Mouse (Mus musculus) adrenal gland, adult 18-20 months (tissue): ENCODE results near the gene Kcnh4. TPM values are rescaled to one million over a fixed set of nuclear protein-coding genes. Genes with fewer than 3 reads are reported as not detected.

ENCODE experiments used
- DNase-seq, 2 experiments: peaks; one replicate each; pipeline ENCODE4 v3.0.0; 2021 to 2022; ENCODE audit warnings: low spot score in 2 of 2
- long read RNA-seq, 2 experiments: library from polyadenylated mRNA; stranded (forward); transcript quantifications; one replicate each; pipeline ENCODE4 v2.0.0; 2021
- total RNA-seq, 2 experiments: library from RNA; stranded (reverse); gene quantifications; 1 replicate in 1 of 2; 2 replicates in 1 of 2; pipeline ENCODE4 v1.2.3; 2021

Gene Kcnh4
- total RNA-seq: under 1 TPM; 0.10 to 0.16 TPM
- long read RNA-seq, experiment 1, partial matches to known transcripts: 1 of 1 reads
- long read RNA-seq, experiment 1, other reads (novel, unspliced or antisense): 0 of 1 reads
- long read RNA-seq, experiment 2: 0 reads

- no peak for DNase-seq
Observed at GRCm38 (mm10) chr11:100759611-100760233, at the start of gene Kcnh4. Kcnh4 (minus strand) TSS chr11:100759942.

- no peak for DNase-seq
Observed at GRCm38 (mm10) chr11:100806380-100807305, 46.9 kb upstream of the Kcnh4 start.

- DNase-seq: no peak
Observed at GRCm38 (mm10) chr11:100805535-100805934, 45.8 kb upstream of the Kcnh4 start.

GRCm38 (mm10) chr11:100804409-100804808 lies 44.7 kb upstream of the Kcnh4 start:
- DNase-seq: no peak

- DNase-seq: no peak
Observed at GRCm38 (mm10) chr11:100799426-100799825, 39.7 kb upstream of the Kcnh4 start.

GRCm38 (mm10) chr11:100796585-100796984 lies 36.8 kb upstream of the Kcnh4 start:
- no peak for DNase-seq

GRCm38 (mm10) chr11:100795386-100795785 lies 35.6 kb upstream of the Kcnh4 start:
- no peak for DNase-seq

GRCm38 (mm10) chr11:100791457-100792049 lies 31.8 kb upstream of the Kcnh4 start:
- DNase-seq: peak in 1 of 2 experiments; percentile 44

- DNase-seq: peak in 1 of 2 experiments; percentile 39
Observed at GRCm38 (mm10) chr11:100790644-100791043, 30.9 kb upstream of the Kcnh4 start.

- no peak for DNase-seq
Observed at GRCm38 (mm10) chr11:100789702-100790101, 30.0 kb upstream of the Kcnh4 start.

- DNase-seq: no peak
Observed at GRCm38 (mm10) chr11:100785774-100786173, 26.0 kb upstream of the Kcnh4 start.

- no peak for DNase-seq
Observed at GRCm38 (mm10) chr11:100784286-100784685, 24.5 kb upstream of the Kcnh4 start.

GRCm38 (mm10) chr11:100782568-100782967 lies 22.8 kb upstream of the Kcnh4 start:
- no peak for DNase-seq

GRCm38 (mm10) chr11:100781763-100782475 lies 22.2 kb upstream of the Kcnh4 start:
- no peak for DNase-seq

- no peak for DNase-seq
Observed at GRCm38 (mm10) chr11:100780247-100780646, 20.5 kb upstream of the Kcnh4 start.

- DNase-seq: no peak
Observed at GRCm38 (mm10) chr11:100778069-100778468, 18.3 kb upstream of the Kcnh4 start.

GRCm38 (mm10) chr11:100775921-100776320 lies 16.2 kb upstream of the Kcnh4 start:
- DNase-seq: no peak

GRCm38 (mm10) chr11:100774261-100774660 lies 14.5 kb upstream of the Kcnh4 start:
- DNase-seq: no peak

- DNase-seq: peak; percentile 75 to 80
Observed at GRCm38 (mm10) chr11:100770646-100771408, 11.1 kb upstream of the Kcnh4 start, which contains the start of gene Ghdc. Ghdc (minus strand) TSS chr11:100770957.

GRCm38 (mm10) chr11:100769980-100770379 lies 10.2 kb upstream of the Kcnh4 start:
- no peak for DNase-seq
